ENCODE assay signal across 8 mouse cellular contexts in the genomic region with DNA sequence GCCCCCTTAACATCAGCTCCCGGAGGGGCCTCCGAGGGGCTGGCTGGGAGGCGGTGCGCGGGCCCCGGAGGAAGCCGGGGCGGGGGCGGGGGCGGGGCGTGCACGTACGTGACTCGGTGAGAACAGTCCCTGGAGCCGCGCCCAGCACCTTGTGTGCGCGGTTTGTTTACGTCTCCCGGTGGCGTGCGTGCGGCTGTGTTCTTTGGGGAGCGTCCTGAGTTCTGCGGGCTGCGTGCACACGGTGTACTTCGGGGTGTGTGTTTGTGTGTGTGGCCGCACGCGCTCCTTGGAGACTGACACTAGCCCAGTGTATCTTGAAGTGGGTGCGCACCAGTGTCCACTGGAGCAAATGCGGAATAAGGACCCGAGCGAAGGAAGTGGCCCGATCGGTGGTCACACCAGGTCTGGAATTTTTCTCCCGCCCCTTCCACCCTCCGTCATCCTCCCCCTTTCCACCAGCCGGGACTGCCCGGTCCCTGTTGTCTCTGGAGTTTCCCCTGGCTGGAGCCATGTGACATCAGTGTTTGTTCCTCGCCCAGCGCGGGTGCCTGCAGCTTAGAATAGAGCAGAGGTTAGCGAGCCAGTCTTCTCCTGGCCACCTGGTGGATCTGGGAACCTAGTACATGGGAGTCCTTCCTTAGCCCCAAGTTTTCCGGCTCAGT. TPM values are rescaled to one million over a fixed set of nuclear protein-coding genes. Genes with fewer than 3 reads are reported as not detected.
A peak's percentile ranks its signal among the peaks of the same experiment; 100 is the strongest.
DNase-seq lines count a peak whose midpoint lies in the region; ATAC-seq and TF ChIP-seq lines count a peak whose summit lies in the region.

No protein-coding gene starts in this region.

- peaks cover 21% of the 10 kb centered on the region for H3K4me1 ChIP-seq in bone marrow macrophage, adult 2 months (ENCODE audit: control insufficient read depth, insufficient read depth, low read length)
- no peaks in the 10 kb centered on the region for H3K4me1 ChIP-seq in forebrain, postnatal 0 days (ENCODE audit: insufficient read depth)
- peaks cover 16% of the 10 kb centered on the region for H3K4me1 ChIP-seq in hindbrain, embryonic 12.5 days
- peaks cover 9% of the 10 kb centered on the region for H3K4me1 ChIP-seq in limb, embryonic 14.5 days (ENCODE audit: control insufficient read depth, insufficient read depth, low read length)
- peaks cover 8% of the 10 kb centered on the region; the same call in 1 of the 2 replicates for H3K4me1 ChIP-seq in midbrain, embryonic 14.5 days (ENCODE audit: control insufficient read depth, insufficient read depth, low read length)
- peaks cover 46% of the 10 kb centered on the region for H3K4me1 ChIP-seq in stomach, embryonic 16.5 days (ENCODE audit: control insufficient read depth, insufficient read depth, low read length)

- H3K9ac ChIP-seq in forebrain, postnatal 0 days: peak overlapping the region; percentile 64
- peak overlapping the region; percentile 71 for H3K9ac ChIP-seq in hindbrain, embryonic 12.5 days
- H3K9ac ChIP-seq in limb, embryonic 14.5 days (ENCODE audit: low read depth, low read length, severe bottlenecking): peak overlapping the region; percentile 84
- peak overlapping the region; percentile 62 for H3K9ac ChIP-seq in midbrain, embryonic 14.5 days (replicated peaks; ENCODE audit: low read length)
- H3K9ac ChIP-seq in stomach, embryonic 16.5 days (ENCODE audit: low read length): peak overlapping the region; percentile 93

- peak overlapping the region; percentile 96 for H3K4me2 ChIP-seq in forebrain, postnatal 0 days (ENCODE audit: low read depth)
- H3K4me2 ChIP-seq in hindbrain, embryonic 12.5 days (replicated peaks): peak overlapping the region; percentile 98
- peak overlapping the region; percentile 93 for H3K4me2 ChIP-seq in limb, embryonic 14.5 days (replicated peaks; ENCODE audit: low read depth, low read length, severe bottlenecking)
- peak overlapping the region; percentile 98 for H3K4me2 ChIP-seq in midbrain, embryonic 14.5 days (ENCODE audit: low read length)
- H3K4me2 ChIP-seq in stomach, embryonic 16.5 days (ENCODE audit: low read depth, low read length): peak overlapping the region; percentile 79

- no peaks in the 10 kb centered on the region for H3K27me3 ChIP-seq in forebrain, postnatal 0 days (ENCODE audit: insufficient read depth, low read length)
- H3K27me3 ChIP-seq in hindbrain, embryonic 12.5 days: peaks cover 24% of the 10 kb centered on the region
- H3K27me3 ChIP-seq in limb, embryonic 14.5 days (ENCODE audit: control insufficient read depth, insufficient read depth, low read length): no peaks in the 10 kb centered on the region
- H3K27me3 ChIP-seq in midbrain, embryonic 14.5 days (ENCODE audit: control insufficient read depth, insufficient read depth, low read length): no peaks in the 10 kb centered on the region; the same call in 1 of the 2 replicates
- no peaks in the 10 kb centered on the region for H3K27me3 ChIP-seq in stomach, embryonic 16.5 days (ENCODE audit: control insufficient read depth, insufficient read depth, low read length)

- H3K27ac ChIP-seq in layer of hippocampus, adult 2 months: peak overlapping the region; percentile 60; the same call in 1 of the 2 replicates
- H3K27ac ChIP-seq in bone marrow macrophage, adult 2 months (ENCODE audit: insufficient read depth, low read depth, low read length): no peak overlapping the region; the same call in 1 of the 2 replicates
- peak overlapping the region; percentile 69; the same call in 1 of the 2 replicates for H3K27ac ChIP-seq in forebrain, postnatal 0 days (ENCODE audit: low read depth, low read length)
- H3K27ac ChIP-seq in hindbrain, embryonic 12.5 days: peak overlapping the region; percentile 83
- H3K27ac ChIP-seq in limb, embryonic 14.5 days (replicated peaks; ENCODE audit: low read depth, low read length): peak overlapping the region; percentile 93
- H3K27ac ChIP-seq in midbrain, embryonic 14.5 days (replicated peaks; ENCODE audit: low read depth, low read length): peak overlapping the region; percentile 78
- peak overlapping the region; percentile 100 for H3K27ac ChIP-seq in stomach, embryonic 16.5 days (ENCODE audit: low read length)

- peak; percentile 44 for TF ChIP-seq CTCF in layer of hippocampus, adult 2 months (conservative IDR thresholded peaks at IDR 0.05)
- no peak for TF ChIP-seq CTCF in bone marrow macrophage, adult 2 months (IDR thresholded peaks at IDR 0.05; ENCODE audit: low read depth, low read length)
- peak; percentile 38 for TF ChIP-seq CTCF in forebrain, postnatal 0 days (IDR thresholded peaks at IDR 0.05; ENCODE audit: low read depth)

- peak; percentile 71 for ATAC-seq in forebrain, postnatal 0 days
- ATAC-seq in hindbrain, embryonic 12.5 days (ENCODE audit: low FRiP score): peak; percentile 72
- peak; percentile 74 for ATAC-seq in limb, embryonic 14.5 days (ENCODE audit: low FRiP score, low read depth)
- peak; percentile 71 for ATAC-seq in midbrain, embryonic 14.5 days (ENCODE audit: low FRiP score, low TSS enrichment)
- peak; percentile 86 for ATAC-seq in stomach, embryonic 16.5 days (ENCODE audit: insufficient read depth, low FRiP score)

- H3K36me3 ChIP-seq in forebrain, postnatal 0 days (ENCODE audit: insufficient read depth): no peaks in the 10 kb centered on the region
- no peaks in the 10 kb centered on the region for H3K36me3 ChIP-seq in hindbrain, embryonic 12.5 days
- no peaks in the 10 kb centered on the region for H3K36me3 ChIP-seq in limb, embryonic 14.5 days (ENCODE audit: control insufficient read depth, insufficient read depth, low read length)
- no peaks in the 10 kb centered on the region for H3K36me3 ChIP-seq in midbrain, embryonic 14.5 days (ENCODE audit: control insufficient read depth, insufficient read depth, low read length)
- no peaks in the 10 kb centered on the region for H3K36me3 ChIP-seq in stomach, embryonic 16.5 days (ENCODE audit: control insufficient read depth, insufficient read depth, low read length)

- 2% methylated on average over 45 of the region's 46 CpGs for WGBS in forebrain, postnatal 0 days
- under 1% methylated on average over 44 of the region's 46 CpGs for WGBS in hindbrain, embryonic 12.5 days
- 1% methylated on average over 30 of the region's 46 CpGs for WGBS in limb, embryonic 14.5 days
- WGBS in midbrain, embryonic 14.5 days: under 1% methylated on average over 46 of the region's 46 CpGs
- WGBS in stomach, embryonic 16.5 days: under 1% methylated on average over 46 of the region's 46 CpGs

- peak overlapping the region; percentile 71 for H3K4me3 ChIP-seq in layer of hippocampus, adult 2 months
- peak overlapping the region; percentile 62 for H3K4me3 ChIP-seq in bone marrow macrophage, adult 2 months (ENCODE audit: insufficient read depth, low read length)
- peak overlapping the region; percentile 77 for H3K4me3 ChIP-seq in forebrain, postnatal 0 days (ENCODE audit: low read depth, low read length)
- H3K4me3 ChIP-seq in hindbrain, embryonic 12.5 days: peak overlapping the region; percentile 73
- peak overlapping the region; percentile 74 for H3K4me3 ChIP-seq in limb, embryonic 14.5 days (replicated peaks; ENCODE audit: low read length)
- peak overlapping the region; percentile 70 for H3K4me3 ChIP-seq in midbrain, embryonic 14.5 days (replicated peaks; ENCODE audit: low read depth, low read length)
- H3K4me3 ChIP-seq in stomach, embryonic 16.5 days (replicated peaks; ENCODE audit: low read length): peak overlapping the region; percentile 76

- H3K9me3 ChIP-seq in forebrain, postnatal 0 days (ENCODE audit: low read length): no peaks in the 10 kb centered on the region
- no peaks in the 10 kb centered on the region for H3K9me3 ChIP-seq in hindbrain, embryonic 12.5 days (replicated peaks)
- no peaks in the 10 kb centered on the region for H3K9me3 ChIP-seq in limb, embryonic 14.5 days (ENCODE audit: control insufficient read depth, low read length)
- no peaks in the 10 kb centered on the region for H3K9me3 ChIP-seq in midbrain, embryonic 14.5 days (ENCODE audit: control insufficient read depth, low read length)
- no peaks in the 10 kb centered on the region for H3K9me3 ChIP-seq in stomach, embryonic 16.5 days (replicated peaks; ENCODE audit: control insufficient read depth, low read length)

- no peak for TF ChIP-seq POLR2A in bone marrow macrophage, adult 2 months (IDR thresholded peaks at IDR 0.05; ENCODE audit: borderline replicate concordance, low read depth, low read length)
- no peak for TF ChIP-seq POLR2A in limb, embryonic 14.5 days (IDR thresholded peaks at IDR 0.05; ENCODE audit: borderline replicate concordance, extremely low read depth, insufficient read depth, insufficient read length)

- DNase-seq in layer of hippocampus, adult 2 months (ENCODE audit: low spot score in 2 of 2): no peak
- DNase-seq in layer of hippocampus, adult 9-10 months (ENCODE audit: low spot score): no peak
- DNase-seq in forebrain, postnatal 0 days: peak; percentile 75
- peak; percentile 68 for DNase-seq in limb, embryonic 14.5 days (ENCODE audit: low spot score)
- peak; percentile 76 for DNase-seq in midbrain, embryonic 14.5 days

RNA-seq across cellular contexts. Expression of a gene that starts 1.6 kb away (rescaled TPM):
- 1 to 10 TPM in 1 of 2 experiments, under 1 TPM in 1; 0.87 to 1.8 TPM for total RNA-seq in layer of hippocampus, adult 2 months (2021)
- polyA plus RNA-seq in bone marrow macrophage, adult 2 months (2012; ENCODE audit: insufficient read depth, insufficient read length, missing spikeins): 0.90 and 1.5 TPM in 2 replicates
- total RNA-seq in forebrain, postnatal 0 days (2014; rRNA removed): 2.5 and 3.0 TPM in 2 replicates
- polyA plus RNA-seq in forebrain, postnatal 0 days (2015; fragmentation: Nextera tagmentation; extraction: Ambion mirVana): 0.74 and 1.1 TPM in 2 replicates
- 1.4 and 1.5 TPM in 2 replicates for polyA plus RNA-seq in hindbrain, embryonic 12.5 days (2016; fragmentation: Nextera tagmentation; extraction: Ambion mirVana)
- polyA plus RNA-seq in limb, embryonic 14.5 days (2012; rRNA removed): 5.0 and 5.5 TPM in 2 replicates
- 3.0 and 3.6 TPM in 2 replicates for polyA plus RNA-seq in limb, embryonic 14.5 days (2014; fragmentation: Nextera tagmentation; extraction: Ambion mirVana)
- polyA plus RNA-seq in midbrain, embryonic 14.5 days (2014; fragmentation: Nextera tagmentation; extraction: Ambion mirVana): 1.0 and 1.2 TPM in 2 replicates
- polyA plus RNA-seq in stomach, embryonic 16.5 days (2015; fragmentation: Nextera tagmentation; extraction: Ambion mirVana): 5.2 and 6.2 TPM in 2 replicates

RNA-seq across cellular contexts. Expression of a gene that starts 19.8 kb away (rescaled TPM):
- total RNA-seq in layer of hippocampus, adult 2 months (2021): 10 to 100 TPM; 23.8 to 23.9 TPM
- 4.5 and 5.5 TPM in 2 replicates for polyA plus RNA-seq in bone marrow macrophage, adult 2 months (2012; ENCODE audit: insufficient read depth, insufficient read length, missing spikeins)
- 19.5 and 31.1 TPM in 2 replicates for total RNA-seq in forebrain, postnatal 0 days (2014; rRNA removed)
- polyA plus RNA-seq in forebrain, postnatal 0 days (2015; fragmentation: Nextera tagmentation; extraction: Ambion mirVana): 10.7 and 15.2 TPM in 2 replicates
- 36.5 and 38.9 TPM in 2 replicates for polyA plus RNA-seq in hindbrain, embryonic 12.5 days (2016; fragmentation: Nextera tagmentation; extraction: Ambion mirVana)
- 21.8 and 27.2 TPM in 2 replicates for polyA plus RNA-seq in limb, embryonic 14.5 days (2012; rRNA removed)
- polyA plus RNA-seq in limb, embryonic 14.5 days (2014; fragmentation: Nextera tagmentation; extraction: Ambion mirVana): 12.7 and 14.7 TPM in 2 replicates
- 26.0 and 28.2 TPM in 2 replicates for polyA plus RNA-seq in midbrain, embryonic 14.5 days (2014; fragmentation: Nextera tagmentation; extraction: Ambion mirVana)
- 15.6 and 20.9 TPM in 2 replicates for polyA plus RNA-seq in stomach, embryonic 16.5 days (2015; fragmentation: Nextera tagmentation; extraction: Ambion mirVana)

RNA-seq across cellular contexts. Expression of a gene that starts 55.4 kb away (rescaled TPM):
- total RNA-seq in layer of hippocampus, adult 2 months (2021): 10 to 100 TPM; 53.6 to 56.0 TPM
- polyA plus RNA-seq in bone marrow macrophage, adult 2 months (2012; ENCODE audit: insufficient read depth, insufficient read length, missing spikeins): 48.1 and 51.2 TPM in 2 replicates
- 32.0 and 41.9 TPM in 2 replicates for total RNA-seq in forebrain, postnatal 0 days (2014; rRNA removed)
- polyA plus RNA-seq in forebrain, postnatal 0 days (2015; fragmentation: Nextera tagmentation; extraction: Ambion mirVana): 22.9 and 30.3 TPM in 2 replicates
- 46.2 and 52.0 TPM in 2 replicates for polyA plus RNA-seq in hindbrain, embryonic 12.5 days (2016; fragmentation: Nextera tagmentation; extraction: Ambion mirVana)
- polyA plus RNA-seq in limb, embryonic 14.5 days (2012; rRNA removed): 121 and 163 TPM in 2 replicates
- 67.9 and 76.8 TPM in 2 replicates for polyA plus RNA-seq in limb, embryonic 14.5 days (2014; fragmentation: Nextera tagmentation; extraction: Ambion mirVana)
- 32.2 and 36.6 TPM in 2 replicates for polyA plus RNA-seq in midbrain, embryonic 14.5 days (2014; fragmentation: Nextera tagmentation; extraction: Ambion mirVana)
- polyA plus RNA-seq in stomach, embryonic 16.5 days (2015; fragmentation: Nextera tagmentation; extraction: Ambion mirVana): 52.7 and 59.6 TPM in 2 replicates

Comparison
In these comparisons a context has a peak if more than half of its experiments do, and no peak if none do; other contexts are left out.
1. DNase-seq: peak in forebrain, postnatal 0 days (single experiment), limb, embryonic 14.5 days (single experiment) and midbrain, embryonic 14.5 days (single experiment); none in layer of hippocampus, adult 2 months (0 of 2) and layer of hippocampus, adult 9-10 months (single experiment).
2. Peak in every context shown above with its lines, with median percentiles within 50 percentile points of each other: H3K4me3 ChIP-seq, ATAC-seq, H3K4me2 ChIP-seq and H3K9ac ChIP-seq.